Mouse (Mus musculus) hindbrain, embryonic 12.5 days (tissue): ENCODE data around the gene Sntg2. TPM values are rescaled to one million over a fixed set of nuclear protein-coding genes. Genes with fewer than 3 reads are reported as not detected.

ENCODE experiments used
- ATAC-seq: fragments of 200-750 bp; cut with Nextera tagmentation; 2 replicates; pipeline ENCODE4 v1.8.0; 2017; ENCODE audit warnings: moderate TSS enrichment; ENCODE audit not compliant: low FRiP score
- H3K27ac ChIP-seq: fragments of 300-500 bp; sonication (generic); 2 replicates; pipeline ENCODE4 v1.5.1; 2016; ENCODE audit warnings: mild to moderate bottlenecking
- H3K27me3 ChIP-seq: fragments of 300-500 bp; sonication (generic); 2 replicates; pipeline ENCODE4 v1.6.1; 2016; ENCODE audit warnings: mild to moderate bottlenecking
- H3K36me3 ChIP-seq: fragments of 300-500 bp; sonication (generic); 2 replicates; pipeline ENCODE4 v1.6.1; 2016; ENCODE audit warnings: mild to moderate bottlenecking
- H3K4me1 ChIP-seq: fragments of 300-500 bp; sonication (generic); 2 replicates; pipeline ENCODE4 v1.6.1; 2016
- H3K4me2 ChIP-seq: fragments of 300-500 bp; sonication (generic); replicated peaks from 2 replicates; pipeline ENCODE4 v1.6.1; 2016; ENCODE audit warnings: mild to moderate bottlenecking
- H3K4me3 ChIP-seq: fragments of 300-500 bp; sonication (generic); 2 replicates; pipeline ENCODE4 v1.5.1; 2016; ENCODE audit warnings: mild to moderate bottlenecking
- H3K9ac ChIP-seq: fragments of 300-500 bp; sonication (generic); 2 replicates; pipeline ENCODE4 v1.6.1; 2016; ENCODE audit warnings: mild to moderate bottlenecking, moderate library complexity
- H3K9me3 ChIP-seq: fragments of 300-500 bp; sonication (generic); replicated peaks from 2 replicates; pipeline ENCODE4 v1.6.1; 2016; ENCODE audit warnings: mild to moderate bottlenecking
- WGBS: fragments of 180-500 bp; shearing (Covaris S2); methylation state at CpG from one replicate; pipeline ENCODE4 v1.1.7; 2016; 5-methylcytosine and 5-hydroxymethylcytosine counted together
- polyA plus RNA-seq: library from polyadenylated mRNA; unstranded; fragments of >200 nt; fragmentation: Nextera tagmentation; extraction: Ambion mirVana; gene quantifications from 2 replicates; pipeline ENCODE4 v1.2.1, GENCODE M21; 2016

Sntg2 gene
- polyA plus RNA-seq, result 0.36 and 0.82 TPM in 2 replicates

DNA sequence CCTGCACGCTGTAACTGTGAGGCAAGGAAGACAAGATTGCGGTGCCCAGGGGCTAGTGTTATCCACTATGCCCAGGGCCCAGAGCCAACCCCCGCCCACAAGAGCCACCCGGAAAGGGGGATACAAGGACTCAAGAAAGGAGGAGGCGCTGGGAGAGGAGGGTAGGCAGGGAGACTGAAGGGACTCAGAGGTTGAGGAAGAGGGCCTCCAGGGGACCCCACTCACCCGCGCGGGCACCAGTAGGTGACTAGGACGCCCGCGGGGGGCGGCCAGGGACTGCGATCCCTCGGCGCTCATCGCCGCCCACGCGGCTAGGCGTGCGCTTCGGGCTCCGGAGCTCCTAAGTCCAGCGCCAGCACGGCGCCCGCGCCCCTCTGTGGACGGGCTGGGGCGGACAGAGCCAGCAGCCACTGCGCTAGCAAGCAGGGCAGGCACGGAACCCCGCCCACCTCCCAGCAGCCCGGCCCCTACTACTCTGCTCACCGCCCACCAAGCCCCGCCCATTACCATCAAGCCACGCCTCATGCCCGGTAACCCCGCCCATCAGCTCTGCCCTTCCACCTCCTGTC lies at the start of gene Sntg2:
Gene Sntg2 (minus strand): TSS at position 443 of the 569 bp plus-strand sequence.
- Histone ChIP-seq H3K4me1 (peaks cover 6% of the 10 kb centered on the region), H3K4me2 (peak within 1 kb of the TSS; percentile 98), H3K9me3 (no peaks in the 10 kb centered on the region), H3K9ac (peak within 1 kb of the TSS; percentile 62), H3K27ac (no peak within 1 kb of the TSS), H3K4me3 (peak within 1 kb of the TSS; percentile 52), H3K27me3 (peaks cover 10% of the 10 kb centered on the region; the same call in 1 of the 2 replicates), H3K36me3 (no peaks in the 10 kb centered on the region)
- under 1% methylated on average over 39 of the region's 39 CpGs for WGBS
- ATAC-seq, result peak; percentile 98

DNA sequence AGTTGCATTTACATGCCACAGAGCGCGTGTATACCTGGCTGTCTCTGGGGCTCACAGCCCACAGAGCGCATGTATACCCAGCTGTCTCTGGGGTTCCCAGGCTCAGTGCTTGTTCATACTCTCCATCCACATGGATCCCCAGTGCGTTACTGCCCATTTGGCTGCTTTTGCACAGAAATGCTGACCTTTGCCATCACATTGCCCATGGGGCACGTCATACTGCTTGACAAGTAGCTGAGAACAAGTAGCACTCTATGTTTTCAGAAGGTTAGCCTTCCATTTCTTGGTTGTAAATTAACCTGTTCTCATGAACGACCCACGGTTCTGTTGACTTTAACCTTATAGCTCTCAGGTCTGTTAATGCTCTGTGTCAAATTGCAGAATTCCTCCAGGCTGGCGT lies 43.4 kb upstream of the Sntg2 start:
- no peak overlapping the region for H3K4me3 ChIP-seq
- H3K27me3 ChIP-seq, result no peaks in the 10 kb centered on the region
- H3K27ac ChIP-seq, result no peak overlapping the region
- H3K9ac ChIP-seq, result no peak overlapping the region
- no peaks in the 10 kb centered on the region for H3K9me3 ChIP-seq
- ATAC-seq, result no peak
- no peaks in the 10 kb centered on the region for H3K4me1 ChIP-seq
- 81% methylated on average over 8 of the region's 8 CpGs for WGBS
- H3K36me3 ChIP-seq, result no peaks in the 10 kb centered on the region
- H3K4me2 ChIP-seq, result no peak overlapping the region

DNA sequence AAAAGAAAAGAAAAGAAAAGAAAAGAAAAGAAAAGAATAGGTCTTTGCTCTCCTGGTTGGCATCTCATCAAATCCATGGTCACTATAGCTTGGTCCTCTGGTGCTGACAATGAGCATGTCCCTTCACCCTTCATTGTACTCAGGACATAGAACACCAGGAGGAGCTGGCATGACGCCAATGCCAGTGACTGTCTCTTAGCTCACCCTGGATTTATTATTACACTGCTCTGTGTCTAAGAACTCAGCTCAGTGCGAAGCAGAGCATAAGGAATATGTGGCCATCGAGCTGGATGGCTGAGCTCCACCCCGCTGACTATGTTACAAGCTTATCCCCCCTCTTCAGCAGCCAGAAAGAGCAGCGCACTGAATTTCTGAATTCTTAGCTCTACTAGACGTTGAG lies 42.8 kb upstream of the Sntg2 start:
- WGBS, result 77% methylated on average over 6 of the region's 6 CpGs
- no peaks in the 10 kb centered on the region for H3K4me1 ChIP-seq
- no peak overlapping the region for H3K4me3 ChIP-seq
- no peak overlapping the region for H3K27ac ChIP-seq
- no peak overlapping the region for H3K9ac ChIP-seq
- H3K4me2 ChIP-seq, result no peak overlapping the region
- no peaks in the 10 kb centered on the region for H3K36me3 ChIP-seq
- H3K9me3 ChIP-seq, result no peaks in the 10 kb centered on the region
- H3K27me3 ChIP-seq, result no peaks in the 10 kb centered on the region
- ATAC-seq, result no peak

GRCm38 (mm10) chr12:30402651-30403050 lies 29.5 kb upstream of the Sntg2 start:
- H3K9ac ChIP-seq, result no peak overlapping the region

GRCm38 (mm10) chr12:30400531-30400930 lies 27.4 kb upstream of the Sntg2 start:
- ATAC-seq, result no peak
- H3K4me3 ChIP-seq, result no peak overlapping the region
- WGBS, result 94% methylated on average over 2 of the region's 2 CpGs
- no peak overlapping the region for H3K4me2 ChIP-seq
- no peaks in the 10 kb centered on the region for H3K36me3 ChIP-seq
- no peaks in the 10 kb centered on the region for H3K27me3 ChIP-seq
- no peak overlapping the region for H3K27ac ChIP-seq
- H3K9ac ChIP-seq, result no peak overlapping the region
- H3K4me1 ChIP-seq, result no peaks in the 10 kb centered on the region
- no peaks in the 10 kb centered on the region for H3K9me3 ChIP-seq

More at GRCm38 (mm10) chr12:30402651-30403050, 29.5 kb upstream of the Sntg2 start:
- H3K4me1 ChIP-seq, result no peaks in the 10 kb centered on the region
- H3K9me3 ChIP-seq, result no peaks in the 10 kb centered on the region
- no peak for ATAC-seq
- H3K4me2 ChIP-seq, result no peak overlapping the region
- H3K36me3 ChIP-seq, result no peaks in the 10 kb centered on the region
- no peaks in the 10 kb centered on the region for H3K27me3 ChIP-seq
- H3K4me3 ChIP-seq, result no peak overlapping the region
- H3K27ac ChIP-seq, result no peak overlapping the region

- H3K4me3 ChIP-seq, result no peak overlapping the region
- no peak overlapping the region for H3K27ac ChIP-seq
- ATAC-seq, result no peak
- WGBS, result 87% methylated on average over 2 of the region's 2 CpGs
- no peaks in the 10 kb centered on the region for H3K27me3 ChIP-seq
- H3K4me1 ChIP-seq, result no peaks in the 10 kb centered on the region
- no peaks in the 10 kb centered on the region for H3K36me3 ChIP-seq
- H3K9ac ChIP-seq, result no peak overlapping the region
- no peak overlapping the region for H3K4me2 ChIP-seq
- H3K9me3 ChIP-seq, result no peaks in the 10 kb centered on the region
These were observed 26.9 kb upstream of the Sntg2 start for GRCm38 (mm10) chr12:30400114-30400513.

DNA sequence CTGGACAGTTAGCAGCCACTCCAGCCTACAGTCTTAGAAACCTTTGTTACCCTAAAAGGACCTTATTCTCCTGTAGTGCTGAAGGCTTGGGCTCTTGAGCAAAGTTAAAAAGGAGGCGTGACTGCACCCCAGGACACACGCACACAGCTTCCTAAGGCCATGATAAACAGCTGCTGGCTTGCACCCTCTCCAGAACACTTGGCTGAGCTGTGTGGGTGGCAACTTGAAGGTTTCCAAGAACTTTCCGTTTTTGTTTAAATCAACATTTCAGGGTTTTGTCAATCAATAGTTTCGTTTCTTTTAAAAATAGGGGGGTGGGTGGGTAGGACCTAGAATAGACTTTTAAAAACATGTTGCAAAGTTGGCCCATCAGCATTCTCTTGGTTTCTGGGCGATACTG lies 882 bp downstream of the Sntg2 start:
- Histone ChIP-seq H3K4me1 (peaks cover 6% of the 10 kb centered on the region), H3K27ac (no peak overlapping the region), H3K9ac (no peak overlapping the region), H3K4me3 (peak overlapping the region; percentile 52), H3K4me2 (peak overlapping the region; percentile 98), H3K27me3 (peaks cover 10% of the 10 kb centered on the region; the same call in 1 of the 2 replicates), H3K36me3 (no peaks in the 10 kb centered on the region), H3K9me3 (no peaks in the 10 kb centered on the region)
- WGBS, result 48% methylated on average over 5 of the region's 5 CpGs
- ATAC-seq, result no peak

DNA sequence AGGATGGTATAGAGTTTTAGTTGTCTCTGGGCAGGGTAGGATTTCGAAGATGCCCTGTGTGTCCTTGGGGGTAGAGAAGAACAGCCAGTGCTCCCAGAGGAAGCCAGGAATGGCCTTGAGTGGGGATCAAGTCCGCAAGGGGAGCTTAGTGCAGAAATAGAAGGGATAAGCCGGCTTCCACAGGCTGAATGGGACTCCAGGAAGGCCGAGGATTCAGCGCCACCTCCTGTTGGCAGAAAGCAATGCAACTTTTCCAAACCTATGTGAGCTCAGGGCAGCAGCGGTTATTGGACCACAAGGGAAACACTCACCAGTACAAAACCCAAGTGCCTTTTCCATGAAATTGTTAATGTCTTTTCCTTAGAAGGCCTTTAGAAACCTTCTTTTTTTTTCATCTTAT lies 3.4 kb downstream of the Sntg2 start:
- Histone ChIP-seq H3K4me2 (no peak overlapping the region), H3K4me3 (no peak overlapping the region), H3K36me3 (no peaks in the 10 kb centered on the region), H3K27me3 (peaks cover 10% of the 10 kb centered on the region; the same call in 1 of the 2 replicates), H3K9me3 (no peaks in the 10 kb centered on the region), H3K4me1 (peaks cover 6% of the 10 kb centered on the region), H3K27ac (no peak overlapping the region), H3K9ac (no peak overlapping the region)
- ATAC-seq, result no peak
- WGBS, result 7% methylated on average over 6 of the region's 6 CpGs

GRCm38 (mm10) chr12:30369141-30369540 lies 4.0 kb downstream of the Sntg2 start:
- no peak for ATAC-seq
- WGBS, result 90% methylated on average over 6 of the region's 6 CpGs

GRCm38 (mm10) chr12:30362306-30362705 lies 10.9 kb downstream of the Sntg2 start:
- Histone ChIP-seq H3K4me3 (no peak overlapping the region), H3K4me1 (no peaks in the 10 kb centered on the region), H3K9ac (no peak overlapping the region), H3K4me2 (no peak overlapping the region), H3K9me3 (no peaks in the 10 kb centered on the region), H3K36me3 (no peaks in the 10 kb centered on the region), H3K27me3 (no peaks in the 10 kb centered on the region), H3K27ac (no peak overlapping the region)
- ATAC-seq, result no peak
- WGBS, result 88% methylated on average over 2 of the region's 2 CpGs

More at GRCm38 (mm10) chr12:30369141-30369540, 4.0 kb downstream of the Sntg2 start:
- H3K4me3 ChIP-seq, result no peak overlapping the region
- H3K9ac ChIP-seq, result no peak overlapping the region
- no peaks in the 10 kb centered on the region for H3K9me3 ChIP-seq
- no peaks in the 10 kb centered on the region for H3K36me3 ChIP-seq
- peaks cover 6% of the 10 kb centered on the region for H3K4me1 ChIP-seq
- H3K27me3 ChIP-seq, result peaks cover 10% of the 10 kb centered on the region; the same call in 1 of the 2 replicates
- H3K4me2 ChIP-seq, result no peak overlapping the region
- H3K27ac ChIP-seq, result no peak overlapping the region

- no peak overlapping the region for H3K9ac ChIP-seq
- no peak for ATAC-seq
- H3K4me2 ChIP-seq, result no peak overlapping the region
- no peak overlapping the region for H3K27ac ChIP-seq
- no peaks in the 10 kb centered on the region for H3K36me3 ChIP-seq
- H3K9me3 ChIP-seq, result no peaks in the 10 kb centered on the region
- no peaks in the 10 kb centered on the region for H3K4me1 ChIP-seq
- no peaks in the 10 kb centered on the region for H3K27me3 ChIP-seq
- 47% methylated on average over 6 of the region's 6 CpGs for WGBS
- H3K4me3 ChIP-seq, result no peak overlapping the region
These were observed 15.5 kb downstream of the Sntg2 start for GRCm38 (mm10) chr12:30357666-30358065.

DNA sequence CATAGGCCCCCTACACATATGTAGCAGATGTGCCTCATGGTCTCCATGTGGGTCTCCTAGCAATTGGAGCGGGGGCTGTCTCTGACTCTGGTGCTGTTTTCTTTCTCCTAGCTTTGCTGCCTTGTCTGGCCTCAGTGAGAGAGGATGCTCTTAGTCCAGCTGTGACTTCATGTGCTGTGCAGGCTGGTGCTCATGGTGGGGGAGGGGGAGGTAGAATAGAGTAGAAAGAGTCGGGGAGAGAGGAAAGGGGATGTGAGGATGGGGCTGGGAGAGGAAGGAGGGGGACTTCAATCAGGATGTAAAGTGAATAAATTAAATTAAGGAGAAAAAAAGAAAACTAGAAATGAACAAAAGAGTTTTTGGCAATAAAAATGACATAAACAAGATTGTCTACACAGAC lies 20.8 kb downstream of the Sntg2 start:
- 44% methylated on average over 2 of the region's 2 CpGs for WGBS
- Histone ChIP-seq H3K27me3 (no peaks in the 10 kb centered on the region), H3K27ac (no peak overlapping the region), H3K4me1 (no peaks in the 10 kb centered on the region), H3K9me3 (no peaks in the 10 kb centered on the region), H3K4me2 (no peak overlapping the region), H3K4me3 (no peak overlapping the region), H3K9ac (no peak overlapping the region), H3K36me3 (no peaks in the 10 kb centered on the region)
- ATAC-seq, result no peak

DNA sequence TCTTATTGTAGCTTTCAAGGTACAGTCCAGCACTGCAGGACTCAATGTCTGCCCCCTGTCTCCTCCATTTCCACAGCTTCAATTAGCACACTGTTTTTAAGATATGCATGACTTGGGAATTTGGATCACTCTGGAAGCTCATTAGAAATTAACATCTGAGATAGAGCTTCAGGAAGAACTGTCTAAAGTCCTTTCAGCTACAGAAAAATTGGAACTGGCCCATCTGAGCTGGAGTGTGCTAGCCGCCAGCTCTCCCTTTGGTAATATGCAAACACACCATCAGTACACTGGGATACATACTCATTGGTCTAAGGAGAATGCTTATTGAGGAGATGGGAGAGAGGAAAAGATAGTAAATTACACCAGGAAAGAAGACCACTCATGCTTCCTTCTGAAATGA lies 25.1 kb downstream of the Sntg2 start:
- Histone ChIP-seq H3K36me3 (no peaks in the 10 kb centered on the region), H3K9ac (no peak overlapping the region), H3K4me1 (no peaks in the 10 kb centered on the region), H3K9me3 (no peaks in the 10 kb centered on the region), H3K4me3 (no peak overlapping the region), H3K27ac (no peak overlapping the region), H3K4me2 (no peak overlapping the region), H3K27me3 (no peaks in the 10 kb centered on the region)
- no peak for ATAC-seq
- 86% methylated on average over 1 of the region's 1 CpGs for WGBS
